8 mouse cellular contexts compared by ENCODE assay signal in genomic region chr5:129725774-129726392, GRCm38 (mm10). TPM values are rescaled to one million over a fixed set of nuclear protein-coding genes. Genes with fewer than 3 reads are reported as not detected.
DNase-seq lines count a peak whose midpoint lies in the region; ATAC-seq lines count a peak whose summit lies in the region.

No protein-coding gene starts in this region.

- no peak for ATAC-seq in hindbrain, embryonic 13.5 days (ENCODE audit: low FRiP score)
- no peak for ATAC-seq in liver, embryonic 15.5 days (ENCODE audit: insufficient read depth)

- H3K4me3 ChIP-seq in hindbrain, embryonic 13.5 days = peak overlapping the region; percentile 78
- peak overlapping the region; percentile 95 for H3K4me3 ChIP-seq in liver, embryonic 15.5 days (replicated peaks)

- WGBS in hindbrain, embryonic 13.5 days = 19% methylated on average over 7 of the region's 7 CpGs
- WGBS in liver, embryonic 15.5 days (ENCODE audit: insufficient replicate concordance) = 19% methylated on average over 7 of the region's 7 CpGs

- no peaks in the 10 kb centered on the region for H3K27me3 ChIP-seq in hindbrain, embryonic 13.5 days
- H3K27me3 ChIP-seq in liver, embryonic 15.5 days = no peaks in the 10 kb centered on the region

- H3K9ac ChIP-seq in hindbrain, embryonic 13.5 days = peak overlapping the region; percentile 91
- peak overlapping the region; percentile 97 for H3K9ac ChIP-seq in liver, embryonic 15.5 days

- H3K4me2 ChIP-seq in hindbrain, embryonic 13.5 days = peak overlapping the region; percentile 59
- peak overlapping the region; percentile 78 for H3K4me2 ChIP-seq in liver, embryonic 15.5 days

- DNase-seq in right cerebral cortex, postnatal 4 days = peak; percentile 17
- DNase-seq in right cerebral cortex, postnatal 36 days (ENCODE audit: low spot score in 2 of 2) = no peak
- peak; percentile 32 for DNase-seq in embryo, embryonic 9.5 days (ENCODE audit: extremely low spot score)
- DNase-seq in thymus, postnatal 14 days = peak; percentile 35
- DNase-seq in urinary bladder, postnatal 10 days (ENCODE audit: low spot score) = no peak
- no peak for DNase-seq in left cerebral cortex, postnatal 14 days (ENCODE audit: low spot score in 2 of 2)

- H3K36me3 ChIP-seq in hindbrain, embryonic 13.5 days = no peaks in the 10 kb centered on the region
- H3K36me3 ChIP-seq in liver, embryonic 15.5 days (replicated peaks) = no peaks in the 10 kb centered on the region

- intact Hi-C loops in left cerebral cortex, postnatal 14 days (cut with DNase I) = loop anchor here (5.0 kb wide), 2 partner anchors 54 to 664 kb away; partner anchors contain the start of gene Zfp11

- peak overlapping the region; percentile 90; the same call in 1 of the 2 replicates for H3K27ac ChIP-seq in hindbrain, embryonic 13.5 days
- peak overlapping the region; percentile 96 for H3K27ac ChIP-seq in liver, embryonic 15.5 days (replicated peaks)

- H3K4me1 ChIP-seq in hindbrain, embryonic 13.5 days (replicated peaks) = peaks cover 50% of the 10 kb centered on the region
- H3K4me1 ChIP-seq in liver, embryonic 15.5 days (replicated peaks) = peaks cover 70% of the 10 kb centered on the region

- H3K9me3 ChIP-seq in hindbrain, embryonic 13.5 days = no peaks in the 10 kb centered on the region
- H3K9me3 ChIP-seq in liver, embryonic 15.5 days (replicated peaks) = no peaks in the 10 kb centered on the region

RNA-seq across cellular contexts. Expression of gene Nipsnap2, which starts 1.0 kb away (rescaled TPM):
- 89.1 and 95.3 TPM in 2 replicates for polyA plus RNA-seq in hindbrain, embryonic 13.5 days (2015; fragmentation: Nextera tagmentation; extraction: Ambion mirVana)
- 20.2 and 23.1 TPM in 2 replicates for polyA plus RNA-seq in liver, embryonic 15.5 days (2015; fragmentation: Nextera tagmentation; extraction: Ambion mirVana)
- total RNA-seq in left cerebral cortex, postnatal 14 days (2021) = 10 to 100 TPM; 72.2 to 84.1 TPM

RNA-seq across cellular contexts. Expression of gene Mrps17, which starts 10.6 kb away (rescaled TPM):
- polyA plus RNA-seq in hindbrain, embryonic 13.5 days (2015; fragmentation: Nextera tagmentation; extraction: Ambion mirVana) = 168 and 174 TPM in 2 replicates
- 91.3 and 95.5 TPM in 2 replicates for polyA plus RNA-seq in liver, embryonic 15.5 days (2015; fragmentation: Nextera tagmentation; extraction: Ambion mirVana)
- total RNA-seq in left cerebral cortex, postnatal 14 days (2021) = 10 to 100 TPM; 79.3 to 85.1 TPM

RNA-seq across cellular contexts. Expression of gene Sept14, which starts 17.6 kb away (rescaled TPM):
- not detected in 2 replicates for polyA plus RNA-seq in hindbrain, embryonic 13.5 days (2015; fragmentation: Nextera tagmentation; extraction: Ambion mirVana)
- polyA plus RNA-seq in liver, embryonic 15.5 days (2015; fragmentation: Nextera tagmentation; extraction: Ambion mirVana) = not detected in 2 replicates
- total RNA-seq in left cerebral cortex, postnatal 14 days (2021) = not detected

RNA-seq across cellular contexts. Expression of gene Zfp11, which starts 56.0 kb away (rescaled TPM):
- 8.2 and 8.7 TPM in 2 replicates for polyA plus RNA-seq in hindbrain, embryonic 13.5 days (2015; fragmentation: Nextera tagmentation; extraction: Ambion mirVana)
- 0.60 and 0.79 TPM in 2 replicates for polyA plus RNA-seq in liver, embryonic 15.5 days (2015; fragmentation: Nextera tagmentation; extraction: Ambion mirVana)
- total RNA-seq in left cerebral cortex, postnatal 14 days (2021) = 1 to 10 TPM; 7.0 to 7.1 TPM

Comparison
In these comparisons a context has a peak if more than half of its experiments do, and no peak if none do; other contexts are left out.
1. DNase-seq: peak in right cerebral cortex, postnatal 4 days (single experiment), embryo, embryonic 9.5 days (single experiment) and thymus, postnatal 14 days (single experiment); none in right cerebral cortex, postnatal 36 days (0 of 2), urinary bladder, postnatal 10 days (single experiment) and left cerebral cortex, postnatal 14 days (0 of 2).